Mouse (Mus musculus): ENCODE results near the gene Slc40a1. TPM values are rescaled to one million over a fixed set of nuclear protein-coding genes. Genes with fewer than 3 reads are reported as not detected.

Slc40a1 gene
- 10 to 100 TPM; 29.1 to 42.4 (median 32.3) TPM for total RNA-seq (2022)

DNA sequence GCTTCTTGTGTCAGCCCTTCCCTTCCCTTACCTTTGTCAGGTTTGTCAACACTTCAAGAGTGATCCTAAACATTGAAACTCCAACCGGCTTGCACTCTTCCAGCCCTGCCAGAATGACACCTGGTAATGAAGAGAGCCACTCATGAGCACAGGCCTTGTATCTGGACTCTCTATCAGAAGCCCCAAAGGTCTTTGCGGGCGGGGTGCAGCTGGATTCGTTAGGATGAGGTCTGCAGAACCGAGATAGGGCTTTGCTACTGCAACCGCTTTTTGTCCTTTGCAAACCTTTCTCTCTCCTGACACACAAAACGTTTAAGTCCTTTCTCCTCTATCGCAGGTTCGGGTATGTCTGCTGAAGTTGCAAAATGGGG is at the start of gene Slc40a1:
Gene Slc40a1, minus strand, starts transcription at position 131 of the 371 bp plus-strand sequence.
- no peak for DNase-seq (ENCODE audit: low spot score in 2 of 2)

DNA sequence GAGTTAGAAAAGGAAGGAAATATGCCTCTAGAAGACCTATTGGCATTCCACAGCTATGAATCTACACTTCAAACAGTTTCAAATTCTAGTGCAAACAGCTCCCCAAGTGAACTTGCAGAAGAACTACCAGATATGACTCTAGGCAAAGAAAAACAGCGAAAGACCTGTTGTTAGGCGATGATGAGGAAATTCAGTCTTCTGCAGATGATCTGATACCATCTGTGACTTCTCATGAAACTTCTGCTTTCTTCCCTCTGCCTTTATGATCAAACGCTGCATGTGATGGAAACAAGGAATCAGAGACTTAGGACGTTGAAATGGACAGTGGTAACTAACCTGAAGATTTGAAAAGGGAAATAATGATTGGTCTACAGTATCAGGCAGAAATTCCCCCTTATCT is 45.0 kb upstream of the Slc40a1 start:
- no peak for DNase-seq (ENCODE audit: low spot score in 2 of 2)

DNA sequence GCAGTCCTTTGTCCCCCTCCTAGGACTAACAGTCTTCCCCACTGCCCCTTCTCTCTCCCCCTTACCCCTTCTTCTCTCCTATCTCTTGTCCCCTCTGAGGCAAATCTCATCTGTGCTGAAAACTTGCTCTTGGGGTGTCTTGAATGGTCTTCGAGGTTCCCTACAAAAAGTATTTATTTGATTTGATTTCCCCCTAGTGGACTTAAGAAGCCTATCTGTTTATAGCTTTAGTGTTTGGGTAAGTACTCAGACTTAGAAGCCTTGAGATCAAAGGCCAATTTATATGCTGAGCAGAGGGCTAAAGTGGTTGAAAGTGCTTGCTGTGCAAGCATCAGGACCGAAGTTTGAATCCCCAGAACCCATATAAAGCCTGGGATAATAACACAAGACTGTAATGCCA is 22.7 kb upstream of the Slc40a1 start:
- no peak for DNase-seq (ENCODE audit: low spot score in 2 of 2)

DNA sequence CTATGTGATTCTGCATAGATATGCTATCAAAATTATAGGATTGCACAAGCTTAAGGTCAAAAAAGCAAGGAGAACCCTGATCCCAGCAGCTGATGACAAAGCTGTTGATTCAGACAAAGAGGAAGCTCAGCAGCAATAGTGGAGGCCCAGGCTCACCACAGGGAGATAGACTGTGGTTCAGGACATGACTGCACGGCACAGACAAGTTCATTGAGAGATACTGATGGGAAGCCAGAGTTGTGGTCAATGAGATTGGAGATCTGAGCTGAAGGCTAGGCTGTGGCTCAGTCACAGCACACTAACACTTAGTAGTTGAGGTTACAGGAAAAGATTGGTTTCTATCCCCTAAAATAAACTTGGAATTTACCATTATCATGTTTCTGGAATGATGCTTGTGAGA is 21.5 kb upstream of the Slc40a1 start:
- DNase-seq (ENCODE audit: low spot score in 2 of 2), result no peak

DNA sequence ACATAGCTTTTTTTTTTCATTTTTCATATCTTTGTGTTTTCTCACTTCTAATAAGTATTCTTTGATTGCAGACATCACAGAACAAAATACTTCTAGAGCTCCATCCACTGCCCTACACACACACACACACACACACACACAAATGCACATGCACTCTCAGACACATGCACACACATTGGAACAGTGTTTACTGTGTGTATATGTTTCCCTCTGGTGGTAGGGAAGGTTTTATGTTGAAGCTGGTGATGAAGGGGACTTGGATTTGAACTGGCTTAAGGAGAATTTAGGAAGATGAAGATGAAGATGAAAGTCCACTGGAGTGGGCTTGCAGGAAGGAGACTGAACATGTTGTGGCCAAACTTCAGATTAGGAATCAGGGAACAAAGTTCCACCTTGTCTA is 4.8 kb upstream of the Slc40a1 start:
- DNase-seq (ENCODE audit: low spot score in 2 of 2), result no peak

DNA sequence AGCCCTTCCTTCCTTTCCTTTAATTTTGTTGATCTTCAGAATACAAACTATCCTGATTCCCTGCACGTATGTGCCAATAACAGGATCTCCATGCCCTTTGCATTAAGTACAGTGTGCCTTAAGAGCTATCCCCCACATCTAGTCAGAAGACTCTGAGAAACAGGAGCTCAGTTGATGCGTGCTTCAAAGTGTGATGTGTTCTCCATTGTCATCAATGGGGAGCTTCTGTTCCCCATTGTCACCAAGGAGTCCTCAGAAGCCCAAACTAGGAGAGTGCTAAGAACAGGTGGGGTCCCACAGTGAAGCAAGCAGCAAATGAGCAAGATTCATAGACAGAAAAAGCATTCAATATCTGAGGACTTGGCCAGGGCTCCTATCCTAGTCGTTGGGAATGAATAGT is 588 bp upstream of the Slc40a1 start:
- DNase-seq (ENCODE audit: low spot score in 2 of 2), result no peak

DNA sequence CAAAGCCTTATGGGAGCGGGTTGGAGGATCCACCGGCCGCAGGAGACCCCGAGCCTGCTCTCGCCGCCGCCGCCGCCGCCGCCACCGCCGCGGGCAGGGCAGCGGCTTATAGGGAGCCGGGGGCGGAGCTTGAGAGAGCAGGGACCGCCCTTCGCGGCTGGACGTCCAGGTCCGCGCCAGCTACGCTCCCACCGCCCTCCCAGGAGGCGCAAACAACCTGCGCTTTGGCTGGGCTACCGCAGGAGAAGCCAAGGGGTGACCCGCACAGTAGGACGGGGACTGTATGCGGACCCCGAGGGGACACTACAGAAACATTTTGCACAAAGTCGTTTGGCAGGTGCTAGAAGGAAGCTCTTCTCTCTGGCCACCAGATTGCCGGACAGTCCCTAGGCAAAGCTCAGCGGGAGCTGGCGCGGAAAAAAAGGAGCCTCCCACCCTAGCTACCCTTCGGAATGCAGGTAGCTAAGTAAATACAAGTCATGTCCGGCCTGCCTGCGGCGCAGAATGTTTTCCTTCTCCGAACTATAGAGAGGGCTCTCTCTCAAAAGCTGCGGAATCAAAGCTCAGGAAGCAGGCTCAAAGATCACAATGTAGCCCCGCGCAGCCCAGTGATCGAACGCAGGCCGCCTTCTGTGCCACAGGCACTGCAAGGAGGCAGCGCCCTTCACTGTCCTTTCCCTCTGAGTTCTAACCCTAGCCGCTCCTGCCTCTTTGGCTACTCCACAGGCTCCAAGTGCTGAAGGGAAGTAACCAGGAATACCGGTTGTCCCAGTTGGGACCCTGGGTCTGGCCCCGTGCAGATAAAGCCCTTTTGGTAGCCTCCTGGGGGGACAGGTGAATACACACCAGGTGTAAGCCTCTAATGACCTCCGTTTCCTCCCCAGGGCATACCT is 577 bp downstream of the Slc40a1 start:
- peak; percentile 51 to 79 for DNase-seq (ENCODE audit: low spot score in 2 of 2)

DNA sequence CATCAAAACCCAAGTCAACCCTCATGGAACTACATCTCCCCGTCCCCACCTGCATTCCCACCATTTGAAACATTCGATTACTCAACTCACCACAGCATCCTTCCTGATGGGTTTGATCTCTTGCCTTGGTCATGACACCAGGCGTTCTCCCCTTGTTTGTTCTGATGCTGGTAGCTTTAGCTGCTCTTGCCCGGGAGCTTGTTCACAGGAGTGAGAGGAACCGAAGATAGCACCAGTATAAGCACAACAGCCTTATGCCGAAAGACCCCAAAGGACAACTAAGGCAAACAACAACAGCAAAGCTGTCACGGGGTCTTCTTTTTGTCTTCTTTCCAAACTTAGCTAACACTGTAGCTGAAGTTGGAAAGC is 1.2 kb downstream of the Slc40a1 start:
- DNase-seq (ENCODE audit: low spot score in 2 of 2), result no peak

DNA sequence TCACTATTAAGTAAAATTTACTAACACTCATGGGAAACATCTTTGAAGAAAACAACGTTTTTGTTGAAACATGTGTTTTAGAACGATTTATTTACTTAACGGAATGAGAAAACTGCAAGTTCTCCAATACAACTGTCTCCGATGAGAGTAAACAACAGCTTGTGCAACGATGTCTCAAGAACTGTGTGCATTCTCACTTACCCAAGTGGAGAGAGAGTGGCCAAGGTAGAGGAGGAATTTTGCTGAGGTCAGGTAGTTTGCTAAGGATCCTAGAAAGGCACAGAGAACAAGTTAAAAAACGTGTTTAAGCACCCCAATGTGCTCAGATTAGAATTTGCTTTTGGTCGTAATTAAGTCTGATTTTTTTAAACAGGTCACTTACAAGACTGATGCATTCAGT is 1.8 kb downstream of the Slc40a1 start:
- no peak for DNase-seq (ENCODE audit: low spot score in 2 of 2)

DNA sequence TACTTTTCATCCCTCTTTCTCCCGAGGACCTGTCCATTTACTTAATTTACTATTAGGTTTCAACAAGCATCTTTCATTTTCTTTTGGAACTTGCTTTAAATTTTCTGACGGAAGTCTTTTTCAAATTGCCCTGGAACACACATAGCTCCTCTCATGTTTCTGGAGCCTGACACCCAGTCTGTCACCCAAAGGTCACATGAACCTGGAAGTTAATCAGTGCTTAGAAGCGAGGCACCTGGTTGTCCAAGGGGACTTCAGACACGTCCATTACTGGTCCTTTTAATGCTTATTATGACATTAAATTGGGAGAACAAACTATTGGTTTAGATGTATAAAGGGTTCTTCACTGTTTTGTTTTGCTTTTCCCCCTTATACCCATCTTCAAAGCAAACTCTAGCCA is 3.0 kb downstream of the Slc40a1 start:
- no peak for DNase-seq (ENCODE audit: low spot score in 2 of 2)

DNA sequence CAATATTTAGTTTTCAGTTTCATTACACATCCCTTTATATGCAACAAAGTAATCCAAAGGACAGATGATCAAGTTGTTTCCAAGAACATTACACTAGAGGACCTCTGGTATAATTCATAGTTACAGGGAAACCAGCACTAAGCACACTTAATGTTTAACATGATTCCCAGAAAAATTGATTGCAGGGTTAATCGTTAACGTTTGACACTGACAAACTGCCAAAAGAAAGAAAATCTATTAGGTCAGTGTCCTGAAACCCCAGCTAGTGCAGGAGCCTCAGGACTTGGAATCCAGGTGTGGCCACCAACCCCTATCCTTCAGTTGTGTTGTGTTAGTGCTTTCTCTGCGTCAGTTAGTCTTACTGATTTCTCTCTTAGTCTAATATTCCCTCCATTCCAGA is 5.6 kb downstream of the Slc40a1 start:
- DNase-seq (ENCODE audit: low spot score in 2 of 2), result no peak

DNA sequence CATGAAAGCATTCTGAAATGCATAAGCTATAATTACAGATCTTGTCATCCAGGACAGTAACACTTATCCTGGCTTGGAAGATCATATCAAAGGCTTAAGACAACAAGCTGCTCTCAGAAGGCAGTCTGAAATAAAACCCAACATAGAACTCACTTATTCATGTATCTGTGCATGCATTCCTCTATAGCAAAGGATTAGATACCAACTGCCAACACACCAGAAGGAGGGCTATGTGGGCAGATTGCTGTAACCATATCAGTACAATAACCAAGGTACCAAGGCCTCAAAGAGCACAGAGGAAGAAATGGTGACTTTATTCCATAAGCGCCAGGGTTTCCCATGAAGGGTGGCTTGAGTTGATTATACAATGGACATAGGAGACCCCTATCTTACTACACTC is 6.6 kb downstream of the Slc40a1 start:
- no peak for DNase-seq (ENCODE audit: low spot score in 2 of 2)

DNA sequence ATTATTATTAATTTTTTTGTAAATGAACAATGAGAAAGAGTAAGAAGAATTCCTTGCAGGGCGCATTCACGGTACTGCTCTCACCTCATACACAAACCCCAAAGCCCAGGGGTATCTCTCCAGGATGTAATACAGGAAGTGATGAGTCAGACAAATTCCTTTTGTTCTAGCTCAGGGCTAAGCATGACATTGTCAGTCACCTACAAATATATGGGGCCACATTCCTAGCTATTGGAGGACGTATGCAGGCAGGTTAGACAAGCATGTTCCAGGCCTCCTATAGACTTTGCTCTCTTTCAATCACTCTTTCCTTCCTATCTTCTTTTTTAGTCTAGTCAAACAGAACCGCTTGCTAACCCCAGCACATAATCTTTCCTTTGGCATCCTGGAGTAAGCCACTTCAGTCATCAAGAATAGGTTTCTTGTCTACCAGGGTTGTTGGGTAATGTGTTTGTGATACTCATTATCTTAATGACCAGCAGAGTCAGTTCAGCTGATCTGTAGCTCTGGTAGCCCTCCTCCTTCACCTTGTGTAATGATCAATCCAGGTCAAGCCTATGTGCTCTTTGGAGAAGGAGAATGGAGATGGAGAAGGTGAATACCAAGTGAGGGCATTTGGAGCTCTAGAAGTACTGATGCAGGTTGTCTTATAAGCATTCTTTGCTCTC is 9.1 kb downstream of the Slc40a1 start:
- DNase-seq (ENCODE audit: low spot score in 2 of 2), result no peak

DNA sequence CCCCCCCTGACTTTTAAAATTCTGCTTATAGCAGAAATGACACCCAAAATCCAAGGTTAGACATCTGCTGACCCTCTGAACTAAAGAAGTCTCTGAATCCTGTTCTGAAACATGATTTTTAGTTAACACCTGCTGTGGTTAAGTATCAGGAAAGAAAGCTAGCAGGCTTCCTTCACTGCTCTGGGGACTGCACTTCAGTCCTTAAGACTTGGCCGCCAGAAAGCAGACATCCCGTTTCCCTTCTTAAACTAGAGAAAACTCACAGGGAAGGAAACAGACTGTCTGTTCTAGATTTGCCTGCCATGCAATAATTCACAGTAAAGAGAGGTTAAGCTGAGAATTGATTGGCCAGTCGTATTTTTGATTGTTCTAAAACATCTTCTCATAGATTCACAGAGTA is 10.1 kb downstream of the Slc40a1 start:
- DNase-seq (ENCODE audit: low spot score in 2 of 2), result no peak

DNA sequence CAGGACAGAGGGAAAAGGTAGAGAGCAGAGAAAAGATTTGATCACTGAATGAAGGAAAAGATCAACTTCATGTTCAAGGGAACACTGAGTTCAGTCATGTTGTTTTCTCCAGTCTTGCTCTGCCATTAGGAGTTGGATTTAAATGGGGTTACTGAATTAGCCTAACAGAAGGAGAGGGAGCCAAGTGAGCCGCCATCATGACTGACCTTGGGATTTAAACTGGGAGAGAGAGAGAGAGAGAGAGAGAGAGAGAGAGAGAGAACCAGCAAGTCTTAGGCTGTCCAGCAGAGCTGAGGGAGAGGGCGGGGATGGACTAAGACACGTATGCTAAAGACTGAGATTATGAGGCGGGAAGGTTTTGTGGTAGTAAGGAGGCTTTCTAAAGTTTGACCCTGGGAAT is 12.1 kb downstream of the Slc40a1 start:
- no peak for DNase-seq (ENCODE audit: low spot score in 2 of 2)

DNA sequence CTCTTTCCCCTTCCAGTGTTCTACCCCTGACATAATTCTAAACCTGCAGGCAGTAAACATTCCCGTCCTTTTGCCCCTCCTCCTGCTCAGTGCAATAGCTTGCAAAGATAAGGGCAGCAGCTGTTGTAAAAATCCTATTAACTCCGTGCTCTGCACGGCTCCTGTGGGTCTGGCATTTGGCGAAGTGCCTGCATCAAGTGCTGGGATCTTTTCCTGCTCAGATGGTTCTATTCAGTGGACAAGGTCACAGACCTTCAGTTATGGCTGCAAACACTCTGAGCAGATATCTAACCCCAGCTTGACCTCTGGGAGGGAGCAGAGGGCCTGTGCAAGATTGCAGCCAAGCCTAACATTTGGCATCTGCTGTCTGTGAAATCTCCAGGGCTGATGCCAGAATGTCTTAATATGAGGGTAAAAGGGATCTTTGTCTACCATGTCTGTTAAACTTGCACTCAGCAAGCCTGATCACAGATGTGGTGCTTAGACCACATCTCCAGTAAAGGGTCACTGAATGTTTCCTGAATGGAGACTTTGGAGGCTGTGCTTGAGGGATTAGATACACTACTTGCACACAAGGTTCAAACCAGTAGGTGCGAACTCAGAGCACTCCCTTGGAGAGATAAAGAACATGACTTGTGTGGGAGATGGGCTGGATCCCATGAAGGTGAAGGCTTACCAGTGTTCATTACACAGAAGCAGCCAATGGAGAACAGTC is 21.1 kb downstream of the Slc40a1 start:
- no peak for DNase-seq (ENCODE audit: low spot score in 2 of 2)

DNA sequence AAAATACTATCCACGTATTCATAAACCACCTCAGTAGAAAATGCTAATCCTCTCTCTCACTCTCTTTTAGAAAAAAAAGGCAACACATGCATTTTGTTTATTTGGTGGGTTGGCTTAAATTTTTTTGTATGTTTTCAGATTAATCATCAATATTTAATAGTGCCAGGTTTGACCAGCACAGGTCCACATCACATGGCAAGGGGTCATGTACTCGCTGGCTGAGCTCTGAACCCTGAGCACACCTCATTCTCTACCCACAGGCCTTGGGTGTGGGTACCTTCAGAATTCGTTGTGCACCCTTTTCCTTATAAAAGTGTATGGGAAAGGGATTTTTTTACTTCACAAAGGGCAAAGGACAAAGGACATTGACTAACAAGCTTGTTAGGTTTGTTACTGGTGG is 22.2 kb downstream of the Slc40a1 start:
- no peak for DNase-seq (ENCODE audit: low spot score in 2 of 2)

DNA sequence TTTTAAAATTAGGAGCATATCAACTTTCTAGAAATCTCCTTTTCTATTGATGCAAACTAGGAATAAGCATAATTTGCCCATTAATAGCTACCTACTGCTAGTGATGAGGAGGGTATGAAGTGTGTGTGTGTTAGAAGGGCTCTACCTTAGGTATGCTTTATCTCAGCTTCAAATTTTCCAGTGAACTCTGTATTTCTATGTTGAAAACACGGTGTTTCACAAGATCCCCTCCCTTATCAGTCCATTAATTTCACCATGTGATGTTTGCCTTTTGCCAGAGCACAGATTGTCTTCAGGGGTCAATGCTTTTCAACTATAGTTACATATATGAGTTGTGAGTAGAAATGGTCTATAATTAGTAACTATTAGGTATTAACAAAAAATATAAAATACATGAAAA is 28.3 kb downstream of the Slc40a1 start:
- no peak for DNase-seq (ENCODE audit: low spot score in 2 of 2)

DNA sequence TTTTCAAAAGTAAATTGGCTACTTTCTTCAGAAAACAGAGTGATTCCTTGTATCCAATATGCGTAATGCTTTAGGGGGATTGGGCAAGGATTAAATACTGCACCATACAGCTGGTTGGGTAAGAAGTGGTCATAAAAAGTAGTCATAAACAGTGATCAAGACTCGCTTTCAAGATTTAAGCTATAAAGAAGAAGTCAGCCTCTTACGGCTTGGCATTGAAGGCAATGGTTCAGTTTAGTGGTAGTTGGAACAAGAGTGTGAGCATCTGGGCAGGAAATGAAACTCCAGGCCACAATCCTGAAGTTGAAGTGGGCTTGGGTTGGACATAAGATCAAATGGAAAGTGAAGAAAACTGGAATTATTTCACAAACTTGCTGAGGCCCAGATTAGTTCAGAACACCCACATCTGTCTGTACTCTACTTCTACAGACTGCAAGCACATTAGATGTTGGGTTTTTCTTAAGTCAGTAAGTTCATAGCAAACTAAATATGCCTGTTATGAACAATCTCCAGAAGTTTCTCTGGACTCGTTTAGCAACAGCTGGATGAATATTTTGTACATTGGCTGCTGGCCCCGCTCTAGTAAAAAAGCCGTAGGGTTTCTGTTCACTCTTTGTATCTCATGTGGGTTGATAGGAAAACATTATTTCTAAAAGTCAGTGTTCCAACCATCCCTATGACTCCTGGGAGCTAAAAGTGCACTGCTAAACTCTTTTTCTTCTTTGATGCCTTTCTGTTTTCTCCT is 32.0 kb downstream of the Slc40a1 start:
- DNase-seq (ENCODE audit: low spot score in 2 of 2), result no peak

DNA sequence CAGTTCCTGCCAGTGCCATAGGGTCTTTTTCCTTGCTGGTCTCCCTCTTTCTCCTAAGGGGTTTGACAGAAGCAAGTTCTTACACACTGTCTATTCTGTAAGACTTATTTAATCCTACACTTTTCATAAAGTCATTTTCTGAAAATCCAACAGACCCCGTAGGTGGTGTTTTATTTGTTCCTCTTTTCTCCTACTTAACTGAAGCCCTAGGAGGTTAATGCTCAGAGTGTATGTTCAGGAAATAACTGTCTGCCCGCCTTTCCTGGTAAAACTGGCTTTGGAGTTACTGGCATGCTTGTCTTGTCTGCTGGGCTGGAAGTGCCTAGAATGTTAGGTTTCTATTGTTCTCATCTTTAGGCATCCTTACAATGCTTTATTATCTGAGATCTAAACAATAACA is 34.3 kb downstream of the Slc40a1 start:
- DNase-seq (ENCODE audit: low spot score in 2 of 2), result no peak

DNA sequence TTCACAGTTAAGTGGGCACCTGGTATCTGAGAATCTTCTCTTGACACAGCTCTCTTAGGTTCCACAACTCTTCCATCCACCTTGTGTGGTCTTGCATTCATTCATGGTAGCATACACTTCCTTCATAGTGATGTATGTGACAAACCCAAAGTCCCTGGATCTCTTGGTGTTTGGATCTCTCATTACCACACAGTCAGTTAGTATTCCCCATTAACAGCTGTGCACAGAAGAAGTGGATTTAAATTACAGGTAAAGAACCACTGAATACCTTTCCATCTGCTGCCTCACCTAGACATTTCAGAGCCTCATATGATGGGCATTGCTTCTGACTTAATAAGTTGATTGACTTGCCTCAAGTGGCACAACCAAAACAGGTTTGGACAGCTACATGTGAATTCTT is 36.1 kb downstream of the Slc40a1 start, which contains the start of gene Gm5269:
Gene Gm5269, minus strand, starts transcription at position 101 of the 400 bp plus-strand sequence.
- no peak for DNase-seq (ENCODE audit: low spot score in 2 of 2)

DNA sequence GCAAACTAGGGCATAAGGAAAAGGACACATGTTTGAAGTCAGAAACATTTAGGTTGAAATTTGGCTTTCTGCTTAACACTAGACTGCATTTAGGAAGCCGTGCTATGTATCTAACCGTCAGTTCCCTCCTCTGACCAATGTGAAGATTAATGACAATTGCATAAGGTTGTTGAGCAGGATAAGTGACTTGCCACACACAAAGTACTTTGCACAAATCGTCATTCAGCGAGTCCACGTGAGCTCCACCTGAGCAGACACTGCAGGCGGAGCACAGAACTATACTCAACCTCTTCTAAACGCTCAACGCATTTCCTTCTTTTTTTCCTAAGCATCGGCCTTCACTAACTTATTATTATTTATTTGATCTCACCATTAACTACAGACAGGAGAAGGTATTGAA is 39.5 kb downstream of the Slc40a1 start:
- no peak for DNase-seq (ENCODE audit: low spot score in 2 of 2)
